Mouse (Mus musculus) forebrain, postnatal 0 days (tissue): ENCODE data around the gene Cdh22. TPM values are rescaled to one million over a fixed set of nuclear protein-coding genes. Genes with fewer than 3 reads are reported as not detected.

Experiments
- ATAC-seq: fragments of 200-750 bp; cut with Nextera tagmentation; 2 replicates; pipeline ENCODE4 v1.8.0; 2017; ENCODE audit warnings: mild to moderate bottlenecking, moderate library complexity
- DNase-seq: peaks from one replicate; pipeline ENCODE4 v3.0.0-alpha.2; 2015
- H3K27ac ChIP-seq: fragments of 300-500 bp; sonication (generic); 2 replicates; pipeline ENCODE4 v1.5.1; 2014; ENCODE audit warnings: low read depth, mild to moderate bottlenecking, antibody characterized with exemption, low read length, moderate library complexity, mixed read lengths
- H3K27me3 ChIP-seq: fragments of 300-500 bp; sonication (generic); 2 replicates; pipeline ENCODE4 v1.6.1; 2014; ENCODE audit warnings: mild to moderate bottlenecking, low read length, mixed read lengths; ENCODE audit not compliant: insufficient read depth
- H3K36me3 ChIP-seq: fragments of 300-500 bp; sonication (generic); 2 replicates; pipeline ENCODE4 v1.6.1; 2014; ENCODE audit warnings: mild to moderate bottlenecking, moderate library complexity; ENCODE audit not compliant: insufficient read depth
- H3K4me1 ChIP-seq: fragments of 300-500 bp; sonication (generic); 2 replicates; pipeline ENCODE4 v1.6.1; 2014; ENCODE audit warnings: antibody characterized with exemption; ENCODE audit not compliant: insufficient read depth
- H3K4me2 ChIP-seq: fragments of 300-500 bp; sonication (generic); 2 replicates; pipeline ENCODE4 v1.6.1; 2014; ENCODE audit warnings: low read depth, mild to moderate bottlenecking, moderate library complexity
- H3K4me3 ChIP-seq: fragments of 300-500 bp; sonication (generic); 2 replicates; pipeline ENCODE4 v1.5.1; 2014; ENCODE audit warnings: low read depth, low read length, mixed read lengths
- H3K9ac ChIP-seq: fragments of 300-500 bp; sonication (generic); 2 replicates; pipeline ENCODE4 v1.6.1; 2014; ENCODE audit warnings: mild to moderate bottlenecking
- H3K9me3 ChIP-seq: fragments of 300-500 bp; sonication (generic); 2 replicates; pipeline ENCODE4 v1.6.1; 2016; ENCODE audit warnings: low read length
- CTCF ChIP-seq: sonication (generic); IDR thresholded peaks from 2 replicates; pipeline ENCODE4 v1.5.1; 2016; ENCODE audit warnings: antibody characterized with exemption, control low read depth, low read depth
- WGBS: fragments of 180-500 bp; shearing (Covaris S2); extraction: QIAGEN DNeasy Blood & Tissue Kit; methylation state at CpG from one replicate; pipeline ENCODE4 v1.1.7; 2014; 5-methylcytosine and 5-hydroxymethylcytosine counted together
- polyA plus RNA-seq: library from polyadenylated mRNA; unstranded; fragments of >200 nt; fragmentation: Nextera tagmentation; extraction: Ambion mirVana; gene quantifications from 2 replicates; pipeline ENCODE4 v1.2.1, GENCODE M21; 2015
- total RNA-seq: library from RNA; depleted of rRNA; stranded (reverse); fragments of >200 nt; gene quantifications from 2 replicates; pipeline ENCODE4 v1.2.3, GENCODE M21; 2014

The Cdh22 gene
- total and polyA plus RNA-seq, 2 experiments from 2014 or later, result 10.4 to 24.6 TPM

- DNase-seq, result no peak
- H3K4me1 ChIP-seq, result no peaks in the 10 kb centered on the region; the same call in 1 of the 2 replicates
- no peaks in the 10 kb centered on the region for H3K9me3 ChIP-seq
- H3K4me2 ChIP-seq, result no peak overlapping the region
- TF ChIP-seq CTCF, result no peak
- H3K9ac ChIP-seq, result no peak overlapping the region
- no peaks in the 10 kb centered on the region for H3K36me3 ChIP-seq
- H3K27me3 ChIP-seq, result peaks cover 31% of the 10 kb centered on the region
- H3K4me3 ChIP-seq, result no peak overlapping the region
- no peak for ATAC-seq
- no peak overlapping the region for H3K27ac ChIP-seq
- 75% methylated on average over 8 of the region's 8 CpGs for WGBS
These were observed 17.7 kb upstream of the Cdh22 start for GRCm38 (mm10) chr2:165252381-165252780.

DNA sequence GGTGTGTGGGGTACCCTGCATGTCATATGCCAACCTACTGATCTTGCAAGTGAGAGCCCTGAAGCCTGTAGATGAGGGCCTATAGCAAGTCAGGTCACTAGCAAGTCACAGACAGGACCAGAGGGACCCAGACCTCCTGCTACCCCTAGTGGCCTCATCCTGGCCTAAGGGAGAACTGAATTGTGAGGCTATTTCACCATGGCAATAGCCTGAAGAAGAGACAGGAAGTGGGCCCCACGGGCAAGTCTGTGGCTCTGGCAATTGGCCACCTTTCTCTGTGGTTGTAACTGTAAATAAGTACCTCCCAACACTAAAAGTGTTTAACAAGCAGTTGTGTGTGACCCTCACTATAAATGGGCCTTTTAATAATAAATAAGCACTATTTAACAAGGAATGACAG, 16.2 kb upstream of the Cdh22 start:
- Histone ChIP-seq H3K4me2 (no peak overlapping the region), H3K9me3 (no peaks in the 10 kb centered on the region), H3K4me3 (no peak overlapping the region), H3K27me3 (peaks cover 35% of the 10 kb centered on the region), H3K9ac (no peak overlapping the region), H3K27ac (no peak overlapping the region), H3K4me1 (no peaks in the 10 kb centered on the region; the same call in 1 of the 2 replicates), H3K36me3 (no peaks in the 10 kb centered on the region)
- DNase-seq (no peak), ATAC-seq (no peak)
- TF ChIP-seq CTCF, result no peak
- WGBS, result 32% methylated on average over 1 of the region's 1 CpGs

DNA sequence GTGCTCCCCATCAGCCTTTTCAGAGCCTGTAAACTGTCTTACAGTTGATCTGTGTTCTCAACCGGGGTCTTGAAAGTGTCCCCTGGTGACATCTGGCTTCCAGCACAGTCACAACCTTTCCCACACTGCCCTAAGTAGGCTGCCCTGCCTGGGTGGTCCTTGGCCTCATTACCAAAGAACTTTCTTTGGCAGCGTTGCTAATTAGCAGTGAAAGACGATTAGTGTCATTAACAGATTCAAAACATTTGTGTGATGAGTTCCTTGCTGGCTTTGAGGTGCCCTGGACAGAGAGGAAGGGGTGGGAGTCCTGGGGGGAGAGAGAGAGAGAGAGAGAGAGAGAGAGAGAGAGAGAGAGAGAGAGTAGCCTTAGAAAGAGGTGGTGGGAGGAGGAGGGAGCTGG, 14.3 kb upstream of the Cdh22 start:
- TF ChIP-seq CTCF, result no peak
- Histone ChIP-seq H3K27me3 (peaks cover 31% of the 10 kb centered on the region), H3K9ac (no peak overlapping the region), H3K9me3 (no peaks in the 10 kb centered on the region), H3K4me2 (no peak overlapping the region), H3K4me1 (no peaks in the 10 kb centered on the region; the same call in 1 of the 2 replicates), H3K4me3 (no peak overlapping the region), H3K36me3 (no peaks in the 10 kb centered on the region), H3K27ac (no peak overlapping the region)
- 6% methylated on average over 3 of the region's 3 CpGs for WGBS
- DNase-seq (no peak), ATAC-seq (peak; percentile 51; the same call in 1 of the 2 replicates)

- TF ChIP-seq CTCF, result no peak
- no peak overlapping the region for H3K9ac ChIP-seq
- H3K4me3 ChIP-seq, result no peak overlapping the region
- no peaks in the 10 kb centered on the region for H3K36me3 ChIP-seq
- no peak for DNase-seq
- peaks cover 24% of the 10 kb centered on the region for H3K27me3 ChIP-seq
- 18% methylated on average over 11 of the region's 11 CpGs for WGBS
- H3K4me1 ChIP-seq, result peaks cover 13% of the 10 kb centered on the region; the same call in 1 of the 2 replicates
- no peaks in the 10 kb centered on the region for H3K9me3 ChIP-seq
- H3K4me2 ChIP-seq, result no peak overlapping the region
- H3K27ac ChIP-seq, result no peak overlapping the region
- no peak for ATAC-seq
These were observed 11.7 kb upstream of the Cdh22 start for GRCm38 (mm10) chr2:165246349-165246748.

- H3K4me3 ChIP-seq, result no peak overlapping the region
- 7% methylated on average over 11 of the region's 11 CpGs for WGBS
- DNase-seq (no peak), ATAC-seq (peak; percentile 32; the same call in 1 of the 2 replicates)
- H3K4me1 ChIP-seq, result peaks cover 13% of the 10 kb centered on the region; the same call in 1 of the 2 replicates
- H3K9ac ChIP-seq, result no peak overlapping the region
- H3K4me2 ChIP-seq, result peak overlapping the region; percentile 19; the same call in 1 of the 2 replicates
- no peak overlapping the region for H3K27ac ChIP-seq
- H3K36me3 ChIP-seq, result no peaks in the 10 kb centered on the region
- no peaks in the 10 kb centered on the region for H3K9me3 ChIP-seq
- H3K27me3 ChIP-seq, result peaks cover 17% of the 10 kb centered on the region
- no peak for TF ChIP-seq CTCF
These were observed 8.6 kb upstream of the Cdh22 start for GRCm38 (mm10) chr2:165243122-165243720.

GRCm38 (mm10) chr2:165242575-165242974, 7.9 kb upstream of the Cdh22 start:
- WGBS, result 7% methylated on average over 13 of the region's 13 CpGs
- DNase-seq (no peak), ATAC-seq (peak; percentile 32; the same call in 1 of the 2 replicates)
- Histone ChIP-seq H3K36me3 (no peaks in the 10 kb centered on the region), H3K4me3 (no peak overlapping the region), H3K4me1 (peaks cover 13% of the 10 kb centered on the region; the same call in 1 of the 2 replicates), H3K9me3 (no peaks in the 10 kb centered on the region), H3K27me3 (peaks cover 13% of the 10 kb centered on the region), H3K9ac (0 out of 2 replicates have a peak overlapping the region, but pooled peaks have one; percentile 10), H3K27ac (no peak overlapping the region), H3K4me2 (no peak overlapping the region)
- no peak for TF ChIP-seq CTCF

GRCm38 (mm10) chr2:165241786-165242185, 7.1 kb upstream of the Cdh22 start:
- Histone ChIP-seq H3K4me3 (no peak overlapping the region), H3K4me2 (no peak overlapping the region), H3K36me3 (no peaks in the 10 kb centered on the region), H3K4me1 (peaks cover 13% of the 10 kb centered on the region; the same call in 1 of the 2 replicates), H3K9ac (no peak overlapping the region), H3K27ac (no peak overlapping the region), H3K9me3 (no peaks in the 10 kb centered on the region), H3K27me3 (peaks cover 10% of the 10 kb centered on the region)
- no peak for DNase-seq
- 65% methylated on average over 7 of the region's 7 CpGs for WGBS
- no peak for TF ChIP-seq CTCF
- no peak for ATAC-seq
